Mouse (Mus musculus) adrenal gland, postnatal 14 days (tissue): ENCODE measurements at regions not wholly inside any gene's neighbourhood (a gene's known extent, or its start where the extent isn't known, plus 50 kb on each side); places are given as distances from the start of the nearest gene placed in this dataset.
A peak's percentile ranks its signal among the peaks of the same experiment; 100 is the strongest.

Experiments used
- DNase-seq: peaks from one replicate; pipeline ENCODE4 v3.0.0; 2021; ENCODE audit warnings: mixed read lengths

DNA sequence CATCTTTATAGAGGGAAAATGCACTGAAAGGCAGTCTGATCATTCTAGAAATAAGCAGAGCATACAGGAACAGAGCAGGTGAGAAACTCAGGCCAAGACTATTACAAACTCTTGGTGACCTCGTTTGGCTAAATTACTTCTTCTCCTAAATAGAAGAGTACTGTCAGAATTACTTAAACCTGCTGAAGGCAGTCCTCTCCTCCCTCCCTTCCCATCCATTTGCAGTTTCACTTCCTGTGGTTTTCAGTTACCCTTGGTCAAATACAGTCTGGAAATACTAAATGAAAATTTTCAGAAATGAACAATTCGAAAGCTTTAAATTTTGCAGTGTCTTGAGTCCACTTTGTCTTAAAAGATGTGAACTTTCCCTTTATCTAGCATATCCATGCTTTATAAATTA lies 135.8 kb downstream of the Rnd3 start:
- no peak for DNase-seq

DNA sequence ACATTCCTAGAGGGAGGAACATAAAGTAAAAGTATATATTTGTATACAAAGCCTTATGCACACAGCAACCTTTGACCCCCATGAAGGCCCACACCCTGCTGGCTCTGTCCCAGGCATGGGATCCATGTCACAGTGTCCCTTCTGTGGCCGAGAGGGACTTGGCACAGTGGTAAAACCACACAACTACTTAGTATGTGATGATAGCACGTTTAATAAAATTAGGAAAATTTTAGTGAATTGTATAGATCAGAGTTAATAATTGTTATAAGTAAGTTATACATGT lies 140.7 kb downstream of the Rnd3 start:
- DNase-seq = no peak

- peak; percentile 6 for DNase-seq
Measured at GRCm38 (mm10) chr2:51007409-51008250, 141.3 kb downstream of the Rnd3 start.

DNA sequence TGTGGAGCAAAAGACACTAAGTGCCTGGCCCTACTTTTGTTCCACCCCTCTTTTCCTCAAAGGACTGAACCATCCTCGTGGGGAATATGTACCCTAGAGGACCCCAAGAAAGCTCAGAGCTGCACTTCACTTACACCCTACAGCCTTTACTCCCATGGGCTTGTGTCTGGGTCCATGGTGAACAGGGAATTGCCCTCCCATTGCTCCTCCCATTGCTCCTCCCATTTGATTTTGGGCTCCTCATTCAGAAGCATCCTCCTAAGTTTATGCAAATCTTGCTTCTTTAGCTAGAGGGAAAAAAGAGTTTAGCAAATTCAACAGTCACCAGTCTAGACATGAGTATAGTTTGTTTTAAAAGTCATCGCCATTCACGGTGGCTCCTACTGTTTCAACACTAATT lies 142.1 kb downstream of the Rnd3 start:
- no peak for DNase-seq

DNA sequence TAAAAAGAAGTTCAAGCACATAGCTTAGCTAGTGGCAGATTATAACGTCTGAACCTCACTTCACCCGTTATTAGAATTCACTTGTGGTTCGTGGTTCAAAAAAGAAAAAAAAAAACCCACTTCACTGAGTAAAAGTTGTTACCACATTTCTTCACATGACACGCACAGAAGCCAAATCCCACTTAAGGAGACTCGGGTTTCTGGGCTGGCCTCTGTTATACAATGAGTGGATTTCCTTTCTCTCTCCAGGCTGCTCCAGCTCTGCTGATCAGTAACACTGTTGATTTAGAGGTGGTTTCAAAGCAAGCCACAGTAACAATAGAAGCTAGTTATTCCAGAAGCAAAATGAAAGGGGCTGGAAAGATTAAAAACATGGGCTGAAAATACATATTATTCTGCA lies 147.4 kb downstream of the Rnd3 start:
- DNase-seq = no peak

DNA sequence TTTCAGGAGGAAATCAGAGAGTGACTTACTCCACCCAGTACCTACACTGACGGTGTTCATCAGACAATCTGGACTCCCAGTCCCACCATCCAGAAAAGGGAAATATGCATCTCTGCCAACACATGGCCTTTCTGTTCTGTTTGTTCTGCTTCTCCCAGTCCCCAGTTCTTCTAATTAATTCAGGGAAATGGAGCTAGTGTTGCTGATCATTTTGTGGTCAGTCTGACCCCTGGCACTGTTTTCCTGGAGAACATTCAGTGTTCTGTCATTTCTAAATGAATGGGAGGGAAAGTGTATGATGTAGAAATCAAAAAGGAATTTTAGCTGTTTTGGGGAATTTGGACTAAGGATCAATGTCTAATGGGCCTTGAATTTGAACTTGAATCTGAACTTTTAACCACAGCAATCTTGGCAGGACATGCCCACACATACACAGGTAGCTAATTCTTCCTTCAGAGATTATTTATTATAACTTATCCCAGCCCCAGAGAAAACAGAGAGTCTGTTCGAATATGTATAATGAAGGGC lies 165.0 kb downstream of the Rnd3 start:
- no peak for DNase-seq

GRCm38 (mm10) chr2:50982571-50982970 lies 166.3 kb downstream of the Rnd3 start:
- no peak for DNase-seq

DNA sequence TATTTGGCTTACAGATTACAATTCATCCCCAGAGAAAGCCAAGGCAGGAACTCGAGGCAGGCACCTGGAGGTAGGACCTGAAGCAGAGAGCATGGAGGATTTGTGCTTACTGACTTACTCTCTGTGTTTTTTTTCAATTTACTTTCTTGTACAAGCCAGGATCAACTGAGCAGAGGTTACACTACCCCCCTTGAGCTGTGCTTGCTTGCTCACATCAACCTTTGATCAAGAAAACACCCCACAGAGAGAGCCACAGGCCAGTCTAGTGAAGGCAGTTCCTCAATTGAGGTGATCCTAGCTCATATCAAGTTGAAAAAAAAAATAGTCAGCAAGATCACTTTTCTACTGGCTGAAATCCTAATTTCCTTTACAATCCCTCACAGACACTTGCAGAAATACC lies 170.6 kb downstream of the Rnd3 start:
- DNase-seq = no peak

- DNase-seq = peak; percentile 8
Measured at GRCm38 (mm10) chr2:50971131-50971825, 177.6 kb downstream of the Rnd3 start.

DNA sequence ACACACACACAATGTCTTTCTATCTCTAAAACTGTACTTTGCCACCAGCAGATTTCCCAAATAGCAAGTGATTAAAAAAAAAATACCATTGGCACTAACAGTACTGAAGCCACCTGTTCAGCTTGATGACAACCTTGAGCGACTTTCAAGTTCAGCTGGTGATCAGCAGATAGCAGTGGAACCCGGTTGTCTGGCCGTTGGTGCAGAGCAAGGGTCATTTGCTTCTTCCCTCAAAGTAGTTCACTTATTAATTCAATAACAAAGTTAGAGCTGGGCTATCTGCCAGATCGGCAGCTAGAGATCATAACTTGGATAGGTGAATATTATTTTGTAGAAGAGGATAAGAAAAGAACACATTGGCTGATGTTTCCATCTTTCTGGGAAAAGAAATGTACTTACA lies 180.5 kb downstream of the Rnd3 start:
- DNase-seq = no peak

DNA sequence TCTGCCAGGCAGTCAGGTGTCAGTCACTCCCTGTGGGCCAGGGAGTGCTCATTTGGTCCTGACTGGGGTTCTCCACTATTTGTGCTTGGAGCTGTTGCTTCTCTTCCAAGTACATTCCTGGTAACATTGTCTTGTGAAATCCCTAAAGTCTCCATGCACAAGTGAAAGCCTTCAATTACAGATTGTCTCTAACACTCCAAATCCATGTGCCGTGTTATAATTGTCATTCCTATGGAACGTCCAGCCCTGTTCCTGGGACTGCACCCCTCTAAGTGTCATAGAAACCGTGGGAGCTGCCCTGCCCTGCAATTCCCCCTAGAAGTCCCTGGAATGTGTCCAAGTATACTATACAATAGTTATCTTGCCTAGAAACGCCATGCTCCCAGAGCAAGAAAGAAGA lies 181.1 kb downstream of the Rnd3 start:
- DNase-seq = no peak

GRCm38 (mm10) chr2:50967133-50967532 lies 181.8 kb downstream of the Rnd3 start:
- no peak for DNase-seq

- no peak for DNase-seq
Measured at GRCm38 (mm10) chr2:50965485-50966017, 183.4 kb downstream of the Rnd3 start.

GRCm38 (mm10) chr2:50964062-50964461 lies 184.8 kb downstream of the Rnd3 start:
- DNase-seq = peak; percentile 10

- no peak for DNase-seq
Measured at GRCm38 (mm10) chr2:50961049-50961448, 187.9 kb downstream of the Rnd3 start.

GRCm38 (mm10) chr2:50959323-50959722 lies 189.6 kb downstream of the Rnd3 start:
- no peak for DNase-seq

DNA sequence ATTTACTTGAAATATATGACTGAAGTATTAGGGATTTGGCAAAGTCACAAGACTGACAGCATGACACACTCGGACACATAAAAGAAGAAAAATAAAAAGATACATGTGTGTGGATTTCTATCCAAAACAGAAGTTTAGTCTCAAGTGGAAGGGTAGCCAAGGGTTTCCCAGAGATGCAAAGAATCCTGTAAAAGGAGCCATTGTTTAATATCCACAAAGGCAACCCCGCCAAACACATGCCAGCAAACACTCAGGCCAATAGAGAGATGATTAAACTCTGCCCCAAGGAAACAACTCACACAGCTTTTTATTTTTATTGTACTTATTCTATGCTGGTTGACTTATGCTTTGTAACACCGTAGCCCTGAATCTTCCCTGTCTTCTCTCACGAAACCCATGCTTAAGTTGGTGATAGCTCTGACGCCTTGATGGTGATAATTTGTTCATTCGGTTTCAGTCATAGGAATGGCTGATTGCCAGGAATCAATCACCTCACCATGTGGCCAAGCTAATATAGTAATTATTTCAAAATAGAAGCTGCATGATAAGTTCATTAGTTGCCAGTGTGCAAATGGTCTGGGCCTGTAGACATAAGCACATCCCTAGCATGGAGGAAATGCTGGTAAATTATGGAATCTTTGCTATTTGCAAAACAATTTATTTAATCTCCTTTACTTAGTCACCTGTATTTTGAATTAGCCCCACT lies 194.4 kb downstream of the Rnd3 start:
- DNase-seq = no peak

DNA sequence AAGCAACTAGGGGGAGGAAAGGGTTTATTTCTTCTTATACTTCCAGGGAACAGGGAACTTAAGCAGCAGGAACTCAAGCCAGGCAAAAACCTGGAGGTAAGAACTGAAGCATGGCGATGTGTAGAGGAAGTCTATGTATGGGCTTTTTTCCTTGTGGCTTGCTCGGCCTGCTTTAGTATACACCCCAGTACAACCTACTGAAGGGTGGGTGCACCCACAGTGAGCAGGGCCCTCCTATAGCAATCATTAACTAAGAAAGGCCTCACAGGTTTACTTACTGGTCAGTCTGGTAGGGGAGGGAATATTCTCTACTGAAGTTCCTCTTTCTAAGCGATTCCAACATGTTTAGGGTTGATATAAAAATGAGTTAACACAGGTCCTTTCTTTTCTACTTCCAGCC lies 197.9 kb downstream of the Rnd3 start:
- DNase-seq = no peak

DNA sequence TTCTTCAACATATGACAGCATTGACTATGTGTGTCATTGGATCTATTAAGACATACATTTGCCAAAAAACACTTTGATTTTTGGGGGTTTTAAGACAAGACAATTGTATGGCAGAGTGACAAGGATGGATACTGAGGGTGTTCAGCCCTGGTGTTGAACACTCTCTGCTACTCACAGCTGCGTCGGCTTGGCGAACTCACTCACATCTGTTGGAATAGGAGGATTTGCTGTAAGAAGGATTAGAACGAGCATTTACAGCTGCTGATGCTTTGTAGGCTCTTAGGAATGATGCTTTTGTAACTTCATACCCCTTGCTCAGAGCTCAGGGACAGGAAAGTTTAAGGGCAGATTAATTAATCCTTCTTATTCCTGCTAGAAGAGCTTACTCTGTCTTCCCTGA lies 199.2 kb downstream of the Rnd3 start:
- no peak for DNase-seq

DNA sequence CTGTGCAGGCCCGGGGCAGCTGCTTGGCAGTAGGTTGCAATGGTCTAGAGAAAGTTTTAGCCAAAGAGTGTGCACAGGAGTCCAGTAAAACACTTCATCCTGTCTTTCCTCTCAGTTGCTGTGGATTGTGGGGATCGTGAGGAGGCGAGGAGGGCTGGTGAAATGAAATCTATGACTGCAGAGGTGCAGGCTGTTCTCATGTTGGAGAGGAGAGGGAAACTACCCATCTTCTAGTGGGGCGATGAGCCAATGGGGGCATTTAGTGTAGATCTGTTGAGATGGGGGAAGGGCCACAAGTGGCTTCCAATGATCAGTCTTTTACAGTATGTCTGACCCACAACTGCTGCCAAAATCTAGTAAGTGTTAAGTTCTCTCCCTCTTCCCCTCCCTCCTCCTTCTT lies 203.4 kb downstream of the Rnd3 start:
- no peak for DNase-seq

DNA sequence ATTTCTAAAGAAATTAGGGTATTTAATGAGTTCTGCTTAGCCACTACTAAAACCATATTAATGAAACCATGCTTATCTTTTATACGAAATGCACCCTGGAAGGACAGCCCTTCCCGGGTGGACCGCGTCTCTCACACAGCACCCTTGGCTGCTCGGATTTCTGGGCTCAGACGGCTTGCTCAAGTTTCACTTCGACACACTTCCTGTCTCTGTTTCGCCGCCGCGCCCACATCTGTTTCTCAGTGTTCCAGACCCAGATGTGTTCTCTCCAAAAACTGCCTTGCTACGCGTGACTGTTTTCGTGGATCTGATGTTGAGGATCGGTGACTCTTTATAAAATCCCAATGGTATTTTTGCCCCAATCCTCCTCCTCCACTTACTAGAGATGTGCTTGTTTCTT lies 205.7 kb downstream of the Rnd3 start:
- no peak for DNase-seq

GRCm38 (mm10) chr2:50942741-50943140 lies 206.2 kb downstream of the Rnd3 start:
- peak; percentile 27 for DNase-seq

GRCm38 (mm10) chr2:50932936-50933335 lies 216.0 kb downstream of the Rnd3 start:
- no peak for DNase-seq
